Mouse (Mus musculus): ENCODE results near the gene Ccdc40. TPM values are rescaled to one million over a fixed set of nuclear protein-coding genes. Genes with fewer than 3 reads are reported as not detected.

The Ccdc40 gene
- polyA plus RNA-seq (2015; fragmentation: Nextera tagmentation; extraction: Ambion mirVana): 10.3 and 13.0 TPM in 2 replicates

DNA sequence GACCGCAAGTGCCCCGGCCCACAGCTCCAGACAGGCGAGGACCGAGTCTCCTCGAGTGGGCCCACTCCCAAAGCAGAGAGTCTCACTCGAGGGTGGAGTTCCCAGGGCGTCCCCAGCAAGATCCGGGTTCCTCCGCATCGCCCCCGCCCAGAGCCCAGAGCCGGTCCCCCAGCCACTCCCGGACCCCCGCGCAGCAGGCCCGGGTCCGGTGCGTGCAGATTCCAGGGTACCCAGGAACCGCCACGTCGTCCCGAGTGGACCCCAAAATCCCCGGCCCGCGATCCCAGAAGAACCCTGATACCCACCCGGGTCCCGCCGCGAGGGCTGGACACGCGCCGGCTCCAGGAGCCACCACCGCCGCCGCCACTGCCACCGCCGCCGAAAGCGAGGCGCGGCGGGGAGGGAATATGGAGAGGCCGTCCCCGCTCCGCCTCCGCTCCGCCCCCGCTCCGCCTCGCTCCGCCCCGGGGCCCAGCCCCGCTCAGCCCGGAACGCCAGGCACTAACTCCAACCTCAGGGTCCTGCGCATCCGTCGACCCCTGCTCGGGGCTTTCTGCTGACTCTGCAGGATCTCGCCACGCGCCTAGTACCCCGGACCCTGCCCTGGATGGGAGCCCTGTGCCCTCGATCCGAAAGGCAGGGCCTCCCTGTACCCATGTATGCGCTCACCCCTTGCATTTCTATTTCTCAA lies at the start of gene Ccdc40, which contains the start of gene Tbc1d16:
Ccdc40 (plus strand) TSS at position 482 of the 691 bp plus-strand sequence.
Tbc1d16 (minus strand) TSS at position 409 of the 691 bp plus-strand sequence.
- peaks cover 45% of the 10 kb centered on the region for H3K4me1 ChIP-seq
- peak within 1 kb of the TSS; percentile 63; the same call in 1 of the 2 replicates for H3K27ac ChIP-seq (replicated peaks)
- no peaks in the 10 kb centered on the region for H3K36me3 ChIP-seq
- peak within 1 kb of the TSS; percentile 71 for H3K9ac ChIP-seq
- ATAC-seq (ENCODE audit: insufficient number of reproducible peaks, low FRiP score, low TSS enrichment, low read depth): peak; percentile 89
- no peaks in the 10 kb centered on the region for H3K9me3 ChIP-seq (replicated peaks)
- under 1% methylated on average over 65 of the region's 66 CpGs for WGBS
- peak within 1 kb of the TSS; percentile 77 for H3K4me3 ChIP-seq (replicated peaks)
- no peaks in the 10 kb centered on the region for H3K27me3 ChIP-seq
- H3K4me2 ChIP-seq (replicated peaks): peak within 1 kb of the TSS; percentile 99

DNA sequence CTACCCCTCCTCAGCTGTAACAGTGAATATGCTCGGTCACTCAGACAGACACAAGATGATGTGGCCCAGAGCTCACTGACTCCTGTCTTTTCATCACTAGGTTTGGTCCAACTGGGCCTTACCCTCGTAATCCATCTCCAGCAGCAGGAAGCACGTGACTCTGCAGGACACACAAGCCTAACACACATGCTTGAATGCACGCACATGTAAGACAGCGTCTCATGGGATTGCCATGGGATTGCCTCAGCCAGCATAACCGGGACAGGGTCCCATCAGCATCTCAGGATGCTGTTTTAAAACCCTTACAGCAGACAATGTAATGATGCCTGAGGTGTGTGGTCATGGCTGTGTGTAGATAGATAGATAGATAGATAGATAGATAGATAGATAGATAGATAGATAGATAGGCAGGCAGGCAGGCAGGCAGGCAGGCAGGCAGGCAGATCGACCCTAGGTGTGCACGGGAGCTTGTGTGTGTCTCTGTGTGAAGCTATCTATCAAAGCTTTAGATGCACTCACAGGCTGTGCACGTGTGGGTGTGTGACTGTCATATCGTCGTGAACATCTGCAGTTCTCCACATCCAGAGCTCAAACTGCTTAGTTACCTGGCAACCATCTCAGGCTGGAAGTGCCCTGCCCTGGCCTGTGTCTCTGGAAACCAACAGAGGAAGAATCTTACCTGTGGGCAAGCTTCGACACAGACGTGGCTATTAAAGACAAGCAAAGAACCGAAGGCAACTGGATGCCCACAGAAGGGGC lies 47.4 kb upstream of the Ccdc40 start:
- Histone ChIP-seq H3K4me1 (peaks cover 17% of the 10 kb centered on the region), H3K4me3 (replicated peaks) (no peak overlapping the region), H3K9me3 (replicated peaks) (no peaks in the 10 kb centered on the region), H3K36me3 (no peaks in the 10 kb centered on the region), H3K4me2 (replicated peaks) (no peak overlapping the region), H3K27me3 (no peaks in the 10 kb centered on the region), H3K27ac (replicated peaks) (no peak overlapping the region), H3K9ac (no peak overlapping the region)
- WGBS: 78% methylated on average over 14 of the region's 14 CpGs
- no peak for ATAC-seq (ENCODE audit: insufficient number of reproducible peaks, low FRiP score, low TSS enrichment, low read depth)

DNA sequence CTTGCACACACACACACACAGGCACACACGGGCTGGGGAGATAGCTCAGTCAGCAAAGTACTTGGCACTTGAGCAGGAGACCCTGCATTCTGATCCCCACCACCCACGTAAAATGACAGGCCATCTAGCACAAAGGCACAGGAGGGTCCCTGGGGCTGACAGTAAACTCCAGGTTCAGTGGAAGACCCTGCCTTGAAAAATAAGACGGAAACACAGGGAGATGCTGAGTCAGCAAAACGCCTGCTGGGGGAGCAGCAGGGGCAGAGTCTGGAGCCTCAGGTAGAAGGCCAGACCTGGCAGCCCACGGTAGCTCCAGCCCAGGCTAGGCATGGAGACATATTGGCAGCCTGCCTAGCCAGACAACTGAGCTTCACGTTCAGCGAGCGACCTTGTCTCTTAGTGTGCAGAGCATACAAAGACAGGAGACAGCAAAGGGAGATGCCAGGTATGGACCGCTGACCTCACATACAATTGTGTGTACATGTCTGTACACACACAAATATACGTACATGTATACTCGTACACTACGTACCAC lies 46.4 kb upstream of the Ccdc40 start:
- 76% methylated on average over 12 of the region's 12 CpGs for WGBS
- Histone ChIP-seq H3K27me3 (no peaks in the 10 kb centered on the region), H3K4me3 (replicated peaks) (no peak overlapping the region), H3K4me2 (replicated peaks) (no peak overlapping the region), H3K4me1 (peaks cover 23% of the 10 kb centered on the region), H3K9ac (no peak overlapping the region), H3K27ac (replicated peaks) (no peak overlapping the region), H3K9me3 (replicated peaks) (no peaks in the 10 kb centered on the region), H3K36me3 (no peaks in the 10 kb centered on the region)
- no peak for ATAC-seq (ENCODE audit: insufficient number of reproducible peaks, low FRiP score, low TSS enrichment, low read depth)

DNA sequence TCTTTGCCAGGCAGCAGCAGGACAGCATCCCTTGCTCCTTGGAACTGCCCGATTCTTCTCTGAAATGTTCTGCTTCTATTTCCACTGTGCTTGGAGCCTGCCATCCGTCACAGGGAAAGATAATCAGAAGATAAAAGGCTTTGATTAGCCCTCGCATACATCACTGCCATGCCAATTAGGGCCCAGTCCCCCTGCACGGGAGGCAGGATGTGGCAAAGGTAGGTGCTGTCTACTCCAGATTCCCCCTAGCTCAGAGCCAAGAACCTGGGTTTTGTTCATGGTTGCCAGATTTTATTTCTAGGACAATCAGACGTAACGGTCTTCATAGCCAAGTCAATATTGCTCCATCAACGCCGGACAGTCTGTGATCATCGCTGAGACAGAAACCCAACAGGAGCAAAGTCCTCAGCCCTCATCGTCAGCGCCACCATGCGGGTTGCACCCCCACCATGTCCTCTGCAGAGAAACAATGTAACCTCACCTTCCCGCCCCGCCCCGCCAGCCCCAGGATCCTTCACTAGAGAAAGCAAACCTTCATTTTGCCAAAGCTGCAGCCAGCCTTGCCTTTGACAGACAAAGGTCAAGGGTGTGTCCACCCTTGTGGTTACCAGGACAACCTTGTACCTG lies 44.6 kb upstream of the Ccdc40 start:
- H3K27me3 ChIP-seq: no peaks in the 10 kb centered on the region
- H3K36me3 ChIP-seq: no peaks in the 10 kb centered on the region
- H3K4me1 ChIP-seq: peaks cover 27% of the 10 kb centered on the region
- no peak overlapping the region for H3K9ac ChIP-seq
- WGBS: 72% methylated on average over 15 of the region's 15 CpGs
- no peak for ATAC-seq (ENCODE audit: insufficient number of reproducible peaks, low FRiP score, low TSS enrichment, low read depth)
- H3K27ac ChIP-seq (replicated peaks): no peak overlapping the region
- no peaks in the 10 kb centered on the region for H3K9me3 ChIP-seq (replicated peaks)
- no peak overlapping the region for H3K4me2 ChIP-seq (replicated peaks)
- H3K4me3 ChIP-seq (replicated peaks): no peak overlapping the region

DNA sequence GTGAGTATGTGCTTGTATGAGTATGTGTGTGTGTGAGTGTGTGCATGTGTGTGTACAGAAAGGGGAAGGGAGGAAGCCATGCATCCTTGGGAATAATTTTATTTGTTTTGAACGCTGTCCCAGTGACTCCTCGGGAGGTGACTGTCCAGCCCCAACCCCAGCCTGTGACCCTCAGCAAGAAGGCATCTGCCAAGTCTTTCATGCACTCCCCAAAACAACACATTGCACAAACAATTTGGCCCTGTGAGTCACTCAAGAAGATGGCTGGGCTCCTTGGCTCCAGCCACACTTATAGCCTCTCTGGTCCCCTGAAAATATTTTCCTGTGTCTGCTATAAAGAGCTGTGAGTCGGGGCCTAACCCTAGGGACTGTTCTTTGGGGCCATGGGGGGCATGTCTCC lies 42.0 kb upstream of the Ccdc40 start:
- peaks cover 51% of the 10 kb centered on the region for H3K4me1 ChIP-seq
- WGBS: 72% methylated on average over 3 of the region's 3 CpGs
- no peaks in the 10 kb centered on the region for H3K36me3 ChIP-seq
- no peak for ATAC-seq (ENCODE audit: insufficient number of reproducible peaks, low FRiP score, low TSS enrichment, low read depth)
- no peak overlapping the region for H3K4me3 ChIP-seq (replicated peaks)
- H3K9me3 ChIP-seq (replicated peaks): no peaks in the 10 kb centered on the region
- no peak overlapping the region for H3K4me2 ChIP-seq (replicated peaks)
- no peaks in the 10 kb centered on the region for H3K27me3 ChIP-seq
- no peak overlapping the region for H3K27ac ChIP-seq (replicated peaks)
- H3K9ac ChIP-seq: no peak overlapping the region

DNA sequence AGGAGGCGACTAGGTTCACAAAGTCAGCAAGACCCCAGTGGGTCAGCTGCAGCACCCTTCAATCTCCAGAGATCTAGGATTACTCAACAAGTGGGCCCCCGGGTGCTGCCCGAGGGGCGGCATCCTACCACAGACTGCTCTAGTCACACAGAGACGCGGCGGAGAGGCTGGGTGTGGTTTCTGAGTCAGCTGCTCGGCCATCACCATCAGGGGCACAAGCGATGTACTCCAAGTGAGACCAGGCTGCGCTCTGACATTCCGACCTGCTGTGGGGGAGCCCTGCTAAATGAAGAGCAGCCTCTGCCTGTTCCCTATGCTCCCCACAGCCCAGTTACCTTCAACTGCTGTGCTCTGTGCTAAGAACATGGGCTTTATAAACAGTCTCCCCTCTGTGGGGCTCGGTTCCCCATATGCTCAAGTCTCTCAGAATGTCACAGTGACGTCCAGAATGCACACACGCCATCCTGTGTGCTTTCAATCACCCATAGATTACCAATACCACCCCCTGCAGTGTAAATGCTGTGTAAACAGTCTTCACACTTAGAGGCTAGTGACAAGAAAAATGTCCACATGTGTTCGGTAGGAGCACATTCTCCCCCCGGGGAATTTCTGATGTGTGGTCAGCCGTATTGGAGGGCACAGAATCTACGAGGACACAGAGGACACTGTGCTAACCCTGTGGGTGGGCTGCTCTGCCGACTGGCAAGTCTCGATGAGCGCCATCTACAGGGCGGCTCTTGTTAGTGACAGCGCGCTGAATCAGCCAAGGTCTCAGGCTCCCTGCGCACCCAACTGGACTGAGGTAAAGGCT lies 41.2 kb upstream of the Ccdc40 start:
- 35% methylated on average over 25 of the region's 25 CpGs for WGBS
- ATAC-seq (ENCODE audit: insufficient number of reproducible peaks, low FRiP score, low TSS enrichment, low read depth): 0 out of 2 replicates have a peak, but pooled peaks have one; percentile 8
- no peak overlapping the region for H3K4me2 ChIP-seq (replicated peaks)

DNA sequence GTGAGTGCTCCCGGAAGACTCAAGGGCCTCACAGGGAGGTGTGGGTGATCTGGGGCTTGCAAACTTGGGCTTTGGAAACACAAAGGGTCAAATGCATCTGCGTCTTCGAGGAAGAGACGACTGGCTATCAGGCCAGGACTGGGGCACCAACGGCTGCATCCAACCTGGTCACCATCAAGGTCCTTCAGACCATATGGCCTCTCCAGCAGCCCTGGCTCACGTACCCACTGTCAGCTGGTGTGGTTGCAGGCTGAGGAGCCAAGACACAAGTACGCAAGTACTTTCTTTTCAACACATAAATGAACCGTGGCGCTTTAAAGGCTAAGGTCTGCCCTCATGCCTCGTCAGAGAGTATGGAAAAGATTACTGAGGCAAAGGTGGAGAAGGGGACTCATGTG lies 40.6 kb upstream of the Ccdc40 start:
- no peaks in the 10 kb centered on the region for H3K9me3 ChIP-seq (replicated peaks)
- H3K27ac ChIP-seq (replicated peaks): peak overlapping the region; percentile 77
- WGBS: 50% methylated on average over 10 of the region's 10 CpGs
- no peak overlapping the region for H3K9ac ChIP-seq
- no peaks in the 10 kb centered on the region for H3K36me3 ChIP-seq
- ATAC-seq (ENCODE audit: insufficient number of reproducible peaks, low FRiP score, low TSS enrichment, low read depth): no peak
- no peak overlapping the region for H3K4me3 ChIP-seq (replicated peaks)
- no peak overlapping the region for H3K4me2 ChIP-seq (replicated peaks)
- H3K4me1 ChIP-seq: peaks cover 53% of the 10 kb centered on the region
- no peaks in the 10 kb centered on the region for H3K27me3 ChIP-seq

More for the DNA sequence above, 41.2 kb upstream of the Ccdc40 start:
- H3K27me3 ChIP-seq: no peaks in the 10 kb centered on the region
- no peaks in the 10 kb centered on the region for H3K9me3 ChIP-seq (replicated peaks)
- H3K27ac ChIP-seq (replicated peaks): peak overlapping the region; percentile 77; the same call in 1 of the 2 replicates
- H3K4me3 ChIP-seq (replicated peaks): no peak overlapping the region
- H3K36me3 ChIP-seq: no peaks in the 10 kb centered on the region
- H3K9ac ChIP-seq: no peak overlapping the region
- H3K4me1 ChIP-seq: peaks cover 51% of the 10 kb centered on the region

DNA sequence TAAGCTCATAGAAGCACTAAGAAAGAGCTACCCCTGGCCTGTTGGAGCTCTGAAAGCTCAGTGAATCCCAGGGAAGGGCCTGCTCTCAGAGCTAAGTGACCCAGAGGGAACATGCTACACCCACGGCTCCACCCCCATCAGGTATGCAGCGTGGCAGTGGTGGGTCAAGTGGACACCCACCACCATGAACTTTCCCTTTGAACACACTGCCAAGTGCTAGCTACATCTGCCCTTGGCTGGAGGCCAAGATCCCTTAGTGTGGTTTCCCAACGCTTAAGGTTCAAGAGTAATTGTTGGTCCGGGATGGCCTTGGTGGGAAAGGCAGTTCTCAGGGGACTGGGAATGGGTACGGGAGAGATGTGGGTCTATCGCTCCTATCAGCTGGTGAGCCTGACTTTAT lies 40.0 kb upstream of the Ccdc40 start:
- H3K4me1 ChIP-seq: peaks cover 55% of the 10 kb centered on the region
- H3K27ac ChIP-seq (replicated peaks): peak overlapping the region; percentile 77
- WGBS: 45% methylated on average over 6 of the region's 6 CpGs

DNA sequence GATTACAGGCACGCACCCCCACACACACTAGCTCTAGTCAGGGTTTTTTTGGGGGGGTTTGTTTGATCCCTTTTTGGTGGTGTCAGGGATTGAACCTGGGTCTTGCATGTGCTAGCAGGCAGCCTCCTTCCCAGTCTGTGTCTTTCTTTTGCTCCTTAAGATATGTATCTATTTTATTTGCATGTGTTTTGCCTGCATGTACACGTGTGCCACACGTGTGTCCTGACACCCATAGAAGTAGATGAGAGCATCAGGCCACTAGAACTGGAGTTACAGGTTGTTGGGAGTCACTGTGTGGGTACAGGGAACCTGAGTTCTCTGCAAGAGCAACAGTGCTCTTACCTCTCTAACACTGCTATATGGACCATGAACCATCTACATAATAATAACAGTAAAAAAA lies 39.1 kb upstream of the Ccdc40 start:
- Histone ChIP-seq H3K27me3 (no peaks in the 10 kb centered on the region), H3K9me3 (replicated peaks) (no peaks in the 10 kb centered on the region), H3K4me1 (peaks cover 55% of the 10 kb centered on the region), H3K9ac (no peak overlapping the region), H3K36me3 (no peaks in the 10 kb centered on the region), H3K27ac (replicated peaks) (no peak overlapping the region; the same call in 1 of the 2 replicates), H3K4me2 (replicated peaks) (no peak overlapping the region), H3K4me3 (replicated peaks) (no peak overlapping the region)
- whole genome bisulfite sequencing: 54% methylated on average over 3 of the region's 3 CpGs
- ATAC-seq (ENCODE audit: insufficient number of reproducible peaks, low FRiP score, low TSS enrichment, low read depth): no peak

More for the DNA sequence above, 40.0 kb upstream of the Ccdc40 start:
- no peak overlapping the region for H3K4me3 ChIP-seq (replicated peaks)
- no peak overlapping the region for H3K9ac ChIP-seq
- ATAC-seq (ENCODE audit: insufficient number of reproducible peaks, low FRiP score, low TSS enrichment, low read depth): no peak
- no peaks in the 10 kb centered on the region for H3K9me3 ChIP-seq (replicated peaks)
- no peaks in the 10 kb centered on the region for H3K27me3 ChIP-seq
- H3K36me3 ChIP-seq: no peaks in the 10 kb centered on the region
- no peak overlapping the region for H3K4me2 ChIP-seq (replicated peaks)

DNA sequence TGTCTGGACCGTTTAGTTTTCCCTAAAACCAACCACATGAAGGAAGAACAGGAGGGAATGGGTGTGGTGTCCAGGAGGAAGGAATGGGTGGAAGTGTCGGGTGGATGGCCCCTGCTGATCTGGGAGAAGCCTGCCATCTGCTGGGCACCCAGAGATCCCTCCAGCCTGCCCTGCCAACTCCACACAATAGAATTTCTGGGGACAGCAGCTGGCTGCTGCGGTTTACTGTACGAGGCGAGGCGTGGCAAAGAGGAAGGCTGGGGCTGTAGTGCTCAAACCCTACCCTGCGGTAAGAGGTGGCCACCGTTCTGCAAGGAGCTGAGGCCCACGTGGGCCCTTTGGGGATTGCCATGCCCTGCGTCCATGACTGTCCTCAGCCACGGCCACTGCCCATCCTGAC lies 37.9 kb upstream of the Ccdc40 start:
- peak; percentile 63; the same call in 1 of the 2 replicates for ATAC-seq (ENCODE audit: insufficient number of reproducible peaks, low FRiP score, low TSS enrichment, low read depth)
- H3K36me3 ChIP-seq: no peaks in the 10 kb centered on the region
- H3K9ac ChIP-seq: no peak overlapping the region
- H3K4me3 ChIP-seq (replicated peaks): no peak overlapping the region
- H3K4me1 ChIP-seq: peaks cover 52% of the 10 kb centered on the region
- no peaks in the 10 kb centered on the region for H3K9me3 ChIP-seq (replicated peaks)
- no peak overlapping the region for H3K27ac ChIP-seq (replicated peaks)
- no peaks in the 10 kb centered on the region for H3K27me3 ChIP-seq
- WGBS: 19% methylated on average over 11 of the region's 11 CpGs
- no peak overlapping the region for H3K4me2 ChIP-seq (replicated peaks)
